Mouse (Mus musculus): ENCODE results near the gene Arl3. TPM values are rescaled to one million over a fixed set of nuclear protein-coding genes. Genes with fewer than 3 reads are reported as not detected.

The Arl3 gene
- total and polyA plus RNA-seq, 2 experiments from 2014 or later: 66.2 to 220 TPM

- Histone ChIP-seq H3K27ac (no peak overlapping the region), H3K27me3 (ENCODE audit: insufficient read depth, low read length) (no peaks in the 10 kb centered on the region), H3K4me2 (ENCODE audit: low read depth, low read length) (peak overlapping the region; percentile 25; the same call in 1 of the 2 replicates), H3K36me3 (ENCODE audit: insufficient read depth, low read length) (peaks cover 20% of the 10 kb centered on the region), H3K9me3 (ENCODE audit: low read length) (no peaks in the 10 kb centered on the region), H3K4me3 (ENCODE audit: low read length) (no peak overlapping the region), H3K4me1 (ENCODE audit: insufficient read depth, low read length) (peaks cover 23% of the 10 kb centered on the region), H3K9ac (replicated peaks; ENCODE audit: low read length) (peak overlapping the region; percentile 30; the same call in 1 of the 2 replicates)
- no peak for ATAC-seq
- TF ChIP-seq CTCF (IDR thresholded peaks at IDR 0.05; ENCODE audit: low read depth): no peak
- no peak for DNase-seq (ENCODE audit: low spot score)
- 19% methylated on average over 5 of the region's 5 CpGs for WGBS
These were observed 54.0 kb downstream of the Arl3 start for GRCm38 (mm10) chr19:46518828-46519621.

DNA sequence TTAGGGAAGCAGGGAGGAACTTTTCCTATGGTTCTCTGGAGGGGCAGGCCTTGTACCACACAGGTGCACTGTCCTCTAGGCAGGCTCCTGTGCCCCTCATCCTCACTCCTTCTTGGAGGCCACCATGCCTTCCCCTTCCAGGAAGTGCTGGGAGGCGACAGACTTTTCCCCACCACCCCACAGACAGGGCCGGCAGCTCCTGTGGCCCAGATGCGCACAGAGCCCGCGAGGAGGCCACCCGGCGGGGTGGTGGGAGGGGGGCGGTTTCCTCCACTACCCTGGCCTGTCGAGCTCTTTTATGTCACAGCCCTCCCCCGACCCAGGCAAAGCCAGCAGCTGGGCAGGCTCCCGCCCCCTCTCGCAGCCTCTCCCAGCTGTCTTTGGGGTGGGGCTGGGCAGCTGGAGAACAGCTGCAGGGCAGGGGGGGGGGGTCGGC lies 54.6 kb downstream of the Arl3 start:
- peaks cover 27% of the 10 kb centered on the region for H3K36me3 ChIP-seq (ENCODE audit: insufficient read depth, low read length)
- no peaks in the 10 kb centered on the region for H3K9me3 ChIP-seq (ENCODE audit: low read length)
- no peak for TF ChIP-seq CTCF (IDR thresholded peaks at IDR 0.05; ENCODE audit: low read depth)
- 3% methylated on average over 13 of the region's 13 CpGs for whole genome bisulfite sequencing
- H3K4me2 ChIP-seq (ENCODE audit: low read depth, low read length): peak overlapping the region; percentile 25; the same call in 1 of the 2 replicates
- peak overlapping the region; percentile 30; the same call in 1 of the 2 replicates for H3K9ac ChIP-seq (replicated peaks; ENCODE audit: low read length)
- ATAC-seq (peak; percentile 64), DNase-seq (ENCODE audit: low spot score) (no peak)
- no peak overlapping the region for H3K4me3 ChIP-seq (ENCODE audit: low read length)
- H3K27ac ChIP-seq: peak overlapping the region; percentile 51; the same call in 1 of the 2 replicates
- peaks cover 16% of the 10 kb centered on the region for H3K4me1 ChIP-seq (ENCODE audit: insufficient read depth, low read length)
- no peaks in the 10 kb centered on the region for H3K27me3 ChIP-seq (ENCODE audit: insufficient read depth, low read length)

DNA sequence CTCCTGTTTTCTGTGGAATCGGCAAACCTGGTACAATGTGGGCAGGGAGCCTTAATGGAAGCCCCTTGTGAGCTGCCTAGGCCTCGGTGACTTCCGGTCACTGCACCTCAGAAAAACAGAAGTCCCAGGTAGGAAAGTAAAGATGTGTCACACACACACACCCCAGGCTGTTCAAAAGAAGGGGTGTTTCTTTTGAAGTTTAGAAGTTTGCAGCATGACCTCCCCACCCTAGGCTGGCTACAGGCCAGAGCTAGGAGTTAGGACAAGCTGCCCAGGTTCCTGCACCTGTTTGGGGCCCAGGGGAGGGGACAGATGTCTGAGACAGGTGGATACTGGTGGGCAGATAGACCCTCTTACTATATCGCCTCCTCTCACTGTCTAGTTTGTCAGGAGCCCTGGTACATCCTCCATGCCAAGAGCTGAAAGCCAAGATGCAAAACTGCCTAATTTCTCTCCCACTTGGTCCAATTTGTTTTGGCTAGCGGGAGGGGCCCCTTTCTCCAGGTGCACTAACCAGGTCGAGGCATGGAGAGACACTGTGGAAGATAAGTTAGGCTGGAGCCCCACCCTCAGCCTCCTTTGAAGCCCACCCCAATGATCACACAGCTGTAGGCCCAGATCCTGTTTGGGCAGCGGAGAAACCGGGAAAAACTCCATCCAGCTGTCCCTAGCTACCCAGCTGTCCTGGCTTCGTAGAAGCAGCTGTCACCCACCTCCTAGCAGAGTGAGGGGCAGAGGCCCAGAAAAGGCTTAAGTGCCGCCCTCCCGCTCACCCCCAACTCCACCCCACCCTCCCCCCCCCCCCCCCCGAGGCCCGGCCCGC lies 55.3 kb downstream of the Arl3 start:
- DNase-seq (ENCODE audit: low spot score) (no peak), ATAC-seq (peak; percentile 50)
- Histone ChIP-seq H3K9me3 (ENCODE audit: low read length) (no peaks in the 10 kb centered on the region), H3K4me3 (ENCODE audit: low read length) (no peak overlapping the region), H3K36me3 (ENCODE audit: insufficient read depth, low read length) (peaks cover 33% of the 10 kb centered on the region), H3K27me3 (ENCODE audit: insufficient read depth, low read length) (no peaks in the 10 kb centered on the region), H3K27ac (peak overlapping the region; percentile 51; the same call in 1 of the 2 replicates), H3K4me1 (ENCODE audit: insufficient read depth, low read length) (peaks cover 11% of the 10 kb centered on the region), H3K4me2 (ENCODE audit: low read depth, low read length) (peak overlapping the region; percentile 25; the same call in 1 of the 2 replicates), H3K9ac (replicated peaks; ENCODE audit: low read length) (peak overlapping the region; percentile 30; the same call in 1 of the 2 replicates)
- 30% methylated on average over 11 of the region's 14 CpGs for WGBS
- no peak for TF ChIP-seq CTCF (IDR thresholded peaks at IDR 0.05; ENCODE audit: low read depth)

- DNase-seq (ENCODE audit: low spot score) (no peak), ATAC-seq (no peak)
- no peak overlapping the region for H3K4me3 ChIP-seq (ENCODE audit: low read length)
- H3K27ac ChIP-seq: 0 out of 2 replicates have a peak overlapping the region, but pooled peaks have one; percentile 51
- WGBS: 50% methylated on average over 3 of the region's 3 CpGs
- H3K4me2 ChIP-seq (ENCODE audit: low read depth, low read length): no peak overlapping the region
- peaks cover 40% of the 10 kb centered on the region for H3K36me3 ChIP-seq (ENCODE audit: insufficient read depth, low read length)
- H3K4me1 ChIP-seq (ENCODE audit: insufficient read depth, low read length): peaks cover 11% of the 10 kb centered on the region
- H3K9ac ChIP-seq (replicated peaks; ENCODE audit: low read length): no peak overlapping the region
- H3K9me3 ChIP-seq (ENCODE audit: low read length): no peaks in the 10 kb centered on the region
- TF ChIP-seq CTCF (IDR thresholded peaks at IDR 0.05; ENCODE audit: low read depth): no peak
- H3K27me3 ChIP-seq (ENCODE audit: insufficient read depth, low read length): no peaks in the 10 kb centered on the region
These were observed 56.1 kb downstream of the Arl3 start for GRCm38 (mm10) chr19:46516667-46517528.

GRCm38 (mm10) chr19:46515287-46515821 lies 57.6 kb downstream of the Arl3 start:
- Histone ChIP-seq H3K4me1 (ENCODE audit: insufficient read depth, low read length) (peaks cover 11% of the 10 kb centered on the region), H3K27me3 (ENCODE audit: insufficient read depth, low read length) (no peaks in the 10 kb centered on the region), H3K36me3 (ENCODE audit: insufficient read depth, low read length) (peaks cover 40% of the 10 kb centered on the region), H3K9ac (replicated peaks; ENCODE audit: low read length) (no peak overlapping the region), H3K27ac (no peak overlapping the region), H3K4me3 (ENCODE audit: low read length) (no peak overlapping the region), H3K4me2 (ENCODE audit: low read depth, low read length) (no peak overlapping the region), H3K9me3 (ENCODE audit: low read length) (no peaks in the 10 kb centered on the region)
- DNase-seq (ENCODE audit: low spot score) (no peak), ATAC-seq (no peak)
- 88% methylated on average over 24 of the region's 24 CpGs for WGBS
- TF ChIP-seq CTCF (IDR thresholded peaks at IDR 0.05; ENCODE audit: low read depth): no peak

DNA sequence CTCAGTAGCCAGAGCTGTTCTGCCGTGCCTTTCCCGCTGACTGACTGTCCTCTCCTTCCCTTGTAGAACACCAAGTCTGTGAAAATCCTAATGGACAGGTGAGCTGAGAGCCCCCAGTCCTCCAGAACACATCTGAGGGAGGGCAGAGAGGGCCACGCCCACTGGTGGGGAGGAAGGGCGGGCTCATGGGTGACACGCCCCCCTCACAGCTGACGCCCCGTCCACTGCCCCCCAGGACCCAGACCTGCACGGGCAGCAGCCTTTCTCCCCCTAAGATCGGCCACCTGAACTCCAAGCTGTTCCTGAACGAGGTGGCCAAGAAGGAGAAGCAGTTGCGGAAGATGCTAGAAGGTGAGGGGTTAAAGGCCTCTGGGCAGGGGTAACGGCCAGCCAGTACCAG lies 58.6 kb downstream of the Arl3 start:
- TF ChIP-seq CTCF (IDR thresholded peaks at IDR 0.05; ENCODE audit: low read depth): no peak
- Histone ChIP-seq H3K4me2 (ENCODE audit: low read depth, low read length) (no peak overlapping the region), H3K36me3 (ENCODE audit: insufficient read depth, low read length) (peaks cover 40% of the 10 kb centered on the region)

More for the DNA sequence above, 58.6 kb downstream of the Arl3 start:
- Histone ChIP-seq H3K9me3 (ENCODE audit: low read length) (no peaks in the 10 kb centered on the region), H3K9ac (replicated peaks; ENCODE audit: low read length) (no peak overlapping the region), H3K4me3 (ENCODE audit: low read length) (no peak overlapping the region), H3K27me3 (ENCODE audit: insufficient read depth, low read length) (no peaks in the 10 kb centered on the region), H3K4me1 (ENCODE audit: insufficient read depth, low read length) (peaks cover 18% of the 10 kb centered on the region), H3K27ac (no peak overlapping the region)
- DNase-seq (ENCODE audit: low spot score) (no peak), ATAC-seq (no peak)
- 82% methylated on average over 12 of the region's 12 CpGs for WGBS

Measured in hindbrain, postnatal 0 days (tissue).